ENCODE assay signal across 13 mouse cellular contexts in genomic region chr3:152149863-152150262, GRCm38 (mm10). TPM values are rescaled to one million over a fixed set of nuclear protein-coding genes. Genes with fewer than 3 reads are reported as not detected.
DNase-seq lines count a peak whose midpoint lies in the region; ATAC-seq and TF ChIP-seq lines count a peak whose summit lies in the region.
"Had no signal": no experiment of that assay in that cellular context is flagged by ENCODE, and none has a peak within 500 bp of the region (broad histone marks: within the 10 kb centered on the region; RNA-seq: fewer than 3 reads in every experiment).

No protein-coding gene starts in this region.

- peak overlapping the region; percentile 38 for H3K27ac ChIP-seq in heart, embryonic 16.5 days (ENCODE audit: low read length)
- H3K27ac ChIP-seq in liver, embryonic 14.5 days = 0 out of 2 replicates have a peak overlapping the region, but pooled peaks have one; percentile 2
- no peak overlapping the region for H3K27ac ChIP-seq in hindbrain, embryonic 13.5 days
- H3K27ac ChIP-seq: embryonic facial prominence, embryonic 10.5 days; forebrain, embryonic 10.5 days had no signal

- H3K27me3 ChIP-seq in heart, embryonic 16.5 days (ENCODE audit: control insufficient read depth, insufficient read depth, low read length) = no peaks in the 10 kb centered on the region
- no peaks in the 10 kb centered on the region for H3K27me3 ChIP-seq in liver, embryonic 14.5 days (ENCODE audit: control insufficient read depth, insufficient read depth, low read length)
- no peaks in the 10 kb centered on the region for H3K27me3 ChIP-seq in hindbrain, embryonic 13.5 days
- H3K27me3 ChIP-seq: CH12.LX had no signal

- H3K4me3 ChIP-seq in heart, embryonic 16.5 days (ENCODE audit: low read length) = no peak overlapping the region
- no peak overlapping the region for H3K4me3 ChIP-seq in liver, embryonic 14.5 days (ENCODE audit: insufficient read depth in 1 of 2, low read depth in 2 of 2, low read length in 2 of 2)
- no peak overlapping the region for H3K4me3 ChIP-seq in hindbrain, embryonic 13.5 days
- H3K4me3 ChIP-seq: embryonic facial prominence, embryonic 10.5 days; forebrain, embryonic 10.5 days had no signal

- no peak overlapping the region for H3K9ac ChIP-seq in heart, embryonic 16.5 days (ENCODE audit: low read length)
- H3K9ac ChIP-seq in liver, embryonic 14.5 days (replicated peaks) = no peak overlapping the region
- no peak overlapping the region for H3K9ac ChIP-seq in hindbrain, embryonic 13.5 days
- H3K9ac ChIP-seq: lung, embryonic 14.5 days had no signal

- DNase-seq in heart, postnatal 36 days = no peak
- DNase-seq in kidney, adult 8-10 months = peak; percentile 75 to 90
- no peak for DNase-seq in liver, embryonic 14.5 days (ENCODE audit: low read depth in 3 of 3, low spot score in 3 of 3)
- DNase-seq in right cerebral cortex, postnatal 10 days (ENCODE audit: low spot score in 2 of 2) = no peak
- DNase-seq: cerebellum, adult 8-10 months; thymus, adult 18-20 months had no signal

- ATAC-seq in heart, embryonic 16.5 days (replicated peaks; ENCODE audit: extremely low read depth, insufficient read depth, low FRiP score) = no peak
- ATAC-seq in liver, embryonic 14.5 days (ENCODE audit: insufficient read depth) = no peak
- ATAC-seq in hindbrain, embryonic 13.5 days (ENCODE audit: low FRiP score) = no peak
- no peak for ATAC-seq in cerebellum, adult (ENCODE audit: insufficient number of reproducible peaks, low FRiP score, low TSS enrichment)

- H3K36me3 ChIP-seq in heart, embryonic 16.5 days (ENCODE audit: control insufficient read depth, insufficient read depth) = no peaks in the 10 kb centered on the region
- no peaks in the 10 kb centered on the region for H3K36me3 ChIP-seq in liver, embryonic 14.5 days (replicated peaks; ENCODE audit: control insufficient read depth, insufficient read depth, low read depth)
- no peaks in the 10 kb centered on the region for H3K36me3 ChIP-seq in hindbrain, embryonic 13.5 days
- H3K36me3 ChIP-seq: embryonic facial prominence, embryonic 10.5 days; forebrain, embryonic 10.5 days had no signal

- no peak for TF ChIP-seq CTCF in liver, embryonic 14.5 days (IDR thresholded peaks at IDR 0.05; ENCODE audit: low read depth)

- intact Hi-C loops in heart, postnatal 36 days (cut with DNase I) = loop anchor here (5.0 kb wide), 1 partner anchor 38 kb away; no protein-coding TSS in a partner anchor

- no peaks in the 10 kb centered on the region for H3K9me3 ChIP-seq in heart, embryonic 16.5 days (replicated peaks; ENCODE audit: control insufficient read depth, low read length)
- H3K9me3 ChIP-seq in liver, embryonic 14.5 days (ENCODE audit: control insufficient read depth, low read length) = no peaks in the 10 kb centered on the region
- H3K9me3 ChIP-seq in hindbrain, embryonic 13.5 days = no peaks in the 10 kb centered on the region
- H3K9me3 ChIP-seq: embryonic facial prominence, embryonic 10.5 days; forebrain, embryonic 10.5 days had no signal

- peaks cover 38% of the 10 kb centered on the region for H3K4me1 ChIP-seq in heart, embryonic 16.5 days (ENCODE audit: control insufficient read depth, insufficient read depth, low read length)
- H3K4me1 ChIP-seq in liver, embryonic 14.5 days (replicated peaks; ENCODE audit: control insufficient read depth in 2 of 2, insufficient read depth in 2 of 2, low read length in 1 of 2) = peaks cover 40 to 57% of the 10 kb centered on the region in 2 experiments
- no peaks in the 10 kb centered on the region; the same call in 1 of the 2 replicates for H3K4me1 ChIP-seq in hindbrain, embryonic 13.5 days (replicated peaks)

- TF ChIP-seq EP300 in liver, embryonic 14.5 days (IDR thresholded peaks at IDR 0.05; ENCODE audit: low read depth) = no peak

- no peak overlapping the region for H3K4me2 ChIP-seq in heart, embryonic 16.5 days (ENCODE audit: low read depth, low read length)
- H3K4me2 ChIP-seq in liver, embryonic 14.5 days (ENCODE audit: low read depth) = no peak overlapping the region
- H3K4me2 ChIP-seq in hindbrain, embryonic 13.5 days = no peak overlapping the region
- H3K4me2 ChIP-seq: lung, embryonic 14.5 days had no signal

- 22% methylated on average over 3 of the region's 3 CpGs for WGBS in heart, embryonic 16.5 days
- 17% methylated on average over 3 of the region's 3 CpGs for WGBS in liver, embryonic 14.5 days (ENCODE audit: insufficient replicate concordance)
- WGBS in hindbrain, embryonic 13.5 days = 77% methylated on average over 3 of the region's 3 CpGs

RNA-seq across cellular contexts. Expression of gene Gipc2, which starts 16.2 kb away (rescaled TPM):
- 5.7 and 6.4 TPM in 2 replicates for polyA plus RNA-seq in heart, embryonic 16.5 days (2015; fragmentation: Nextera tagmentation; extraction: Ambion mirVana)
- total RNA-seq in heart, postnatal 36 days (2021) = 1 to 10 TPM; 3.5 to 3.6 TPM
- 5.1 and 7.7 TPM in 2 replicates for polyA plus RNA-seq in liver, embryonic 14.5 days (2012; rRNA removed)
- 16.9 and 17.8 TPM in 2 replicates for polyA plus RNA-seq in liver, embryonic 14.5 days (2014; fragmentation: Nextera tagmentation; extraction: Ambion mirVana)
- 8.4 and 9.2 TPM in 2 replicates for polyA plus RNA-seq in hindbrain, embryonic 13.5 days (2015; fragmentation: Nextera tagmentation; extraction: Ambion mirVana)

Comparison
In these comparisons a context has a peak if more than half of its experiments do, and no peak if none do; other contexts are left out.
1. DNase-seq: peak in kidney, adult 8-10 months (2 of 2); none in heart, postnatal 36 days (0 of 2), liver, embryonic 14.5 days (0 of 3) and right cerebral cortex, postnatal 10 days (0 of 2).